Mouse (Mus musculus) left cerebral cortex, adult 8-10 months (tissue): ENCODE results near the gene Fam136a. TPM values are rescaled to one million over a fixed set of nuclear protein-coding genes. Genes with fewer than 3 reads are reported as not detected.

Experiments used
- DNase-seq, 2 experiments: peaks; one replicate each; pipeline ENCODE4 v3.0.0; 2022; ENCODE audit warnings: low spot score in 2 of 2
- total RNA-seq, 4 experiments: library from RNA; stranded (reverse); gene quantifications; 2 replicates each; pipeline ENCODE4 v1.2.4; 2022

Gene Fam136a
- total RNA-seq, 4 experiments from 2014 or later = 22.6 to 27.0 (median 23.1) TPM

GRCm38 (mm10) chr6:86396581-86397256 lies 31.3 kb downstream of the Fam136a start, which contains the start of gene Pcyox1:
Gene Pcyox1, minus strand, starts transcription at chr6:86397154.
- peak; percentile 77 to 80 for DNase-seq

GRCm38 (mm10) chr6:86397257-86397980 lies 32.0 kb downstream of the Fam136a start:
- no peak for DNase-seq

DNA sequence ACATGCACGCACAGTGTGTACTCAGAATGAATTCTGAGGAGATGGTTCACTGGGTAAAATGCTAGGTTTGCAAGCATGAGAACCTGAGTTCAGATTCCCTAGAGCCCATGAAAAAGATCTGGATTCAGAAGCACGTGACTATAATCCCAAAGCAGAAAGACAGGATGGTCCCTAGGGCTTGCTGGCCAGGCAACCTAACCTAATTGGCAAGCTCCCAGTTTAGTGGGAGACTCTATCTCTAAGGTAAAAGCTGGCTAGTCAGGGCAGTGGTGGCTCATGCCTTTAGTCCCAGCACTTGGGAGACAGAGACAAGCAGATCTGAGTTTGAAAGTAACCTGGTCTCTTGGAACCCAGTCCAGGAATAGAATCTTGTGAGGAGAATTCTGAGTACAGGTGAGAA lies 33.5 kb downstream of the Fam136a start:
- no peak for DNase-seq

- DNase-seq = no peak
Measured at GRCm38 (mm10) chr6:86399995-86400394, 34.5 kb downstream of the Fam136a start.

GRCm38 (mm10) chr6:86400972-86401371 lies 35.5 kb downstream of the Fam136a start:
- DNase-seq = no peak

- DNase-seq = no peak
Measured at GRCm38 (mm10) chr6:86402681-86403607, 37.5 kb downstream of the Fam136a start.

DNA sequence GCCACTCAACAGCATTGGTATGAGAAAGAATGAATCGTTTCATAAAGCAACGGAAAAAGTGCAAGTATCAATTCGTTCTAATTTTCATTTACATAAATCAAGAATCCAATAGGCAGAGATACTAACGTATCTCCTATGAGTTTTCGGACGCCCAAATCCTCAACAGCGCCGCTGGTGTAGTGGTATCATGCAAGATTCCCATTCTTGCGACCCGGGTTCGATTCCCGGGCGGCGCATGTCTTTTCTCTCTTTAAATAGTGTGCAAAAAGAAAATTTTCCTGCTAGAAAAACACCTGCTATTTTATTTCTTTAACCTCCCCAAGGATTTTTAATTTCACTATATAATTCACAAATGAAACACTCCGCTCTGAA lies 38.3 kb downstream of the Fam136a start:
- peak in 1 of 2 experiments; percentile 100 for DNase-seq

DNA sequence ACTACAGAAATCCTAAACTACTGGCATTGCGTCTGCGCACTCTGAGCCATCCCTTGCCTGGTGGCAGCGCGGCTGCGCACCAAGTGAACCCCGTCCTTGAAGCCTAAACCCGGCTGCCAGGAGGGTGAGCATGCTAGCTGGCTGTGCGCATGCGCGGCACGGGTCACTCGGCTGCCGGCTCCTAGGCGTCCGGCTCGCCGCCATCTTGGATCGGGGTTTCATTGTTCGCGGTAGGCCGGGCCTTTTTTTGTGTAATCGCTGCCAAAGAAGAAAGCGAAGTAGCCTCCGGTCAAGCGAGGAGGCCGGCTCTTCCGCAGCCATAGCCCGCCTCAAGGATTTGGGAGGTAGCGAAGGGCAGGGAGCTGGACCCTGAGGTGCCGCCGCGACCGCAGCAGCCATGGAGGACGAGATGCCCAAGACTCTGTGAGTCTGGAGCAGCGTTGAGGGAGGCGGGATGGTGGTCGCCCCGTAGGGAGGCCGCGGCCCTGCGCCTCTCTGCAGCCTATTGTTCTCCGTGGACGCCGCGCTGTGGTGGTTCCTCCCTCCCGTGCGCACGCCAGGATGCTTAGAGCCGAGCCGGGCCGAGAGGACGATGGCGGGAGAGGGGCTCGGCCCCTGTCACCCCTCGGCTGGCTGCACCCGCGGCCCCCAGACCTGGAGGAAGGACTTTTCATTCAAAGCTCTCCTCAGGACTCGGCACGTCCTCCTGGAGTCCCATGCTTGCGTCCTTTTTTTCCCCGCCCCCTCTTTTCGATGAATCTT lies 38.8 kb downstream of the Fam136a start, which contains the start of gene Tia1:
TSS of gene Tia1 (plus strand) at position 120 of the 762 bp plus-strand sequence.
- DNase-seq = peak; percentile 87 to 97

GRCm38 (mm10) chr6:86404996-86405395 lies 39.5 kb downstream of the Fam136a start:
- no peak for DNase-seq

GRCm38 (mm10) chr6:86406306-86406705 lies 40.9 kb downstream of the Fam136a start:
- no peak for DNase-seq

- DNase-seq = no peak
Measured at GRCm38 (mm10) chr6:86418711-86419110, 53.3 kb downstream of the Fam136a start.

- no peak for DNase-seq
Measured at GRCm38 (mm10) chr6:86419239-86419638, 53.8 kb downstream of the Fam136a start.

Other genes with a start within 250 kb of the Fam136a start
- gene Tgfa, start 170.4 kb upstream of the Fam136a start, total RNA-seq = 10 to 100 TPM; 27.1 to 30.1 (median 29.1) TPM
- gene Snrpg, start 5.7 kb downstream of the Fam136a start, total RNA-seq = 10 to 100 TPM; 47.4 to 75.1 (median 61.7) TPM
- 100 to 1,000 TPM; 115 to 118 (median 116) TPM for gene Pcyox1, start 31.5 kb downstream of the Fam136a start, total RNA-seq
- gene Tia1, start 38.6 kb downstream of the Fam136a start, total RNA-seq = 100 to 1,000 TPM in 2 of 4 experiments, 10 to 100 TPM in 2; 91.0 to 107 (median 99.9) TPM
- 1 to 10 TPM in 1 of 4 experiments, under 1 TPM in 1, not detected in 2; 0.84 to 3.2 TPM for gene Gm44790, start 61.0 kb downstream of the Fam136a start, total RNA-seq
- 10 to 100 TPM; 19.3 to 25.6 (median 22.3) TPM for gene C87436, start 72.7 kb downstream of the Fam136a start, total RNA-seq
- 100 to 1,000 TPM; 179 to 184 (median 180) TPM for gene Pcbp1, start 160.7 kb downstream of the Fam136a start, total RNA-seq